Mouse (Mus musculus) urinary bladder, postnatal 36 days (tissue): ENCODE measurements around the gene Klf3.

Source experiments
- DNase-seq, 2 experiments: peaks; one replicate each; pipeline ENCODE4 v3.0.0; 2022; ENCODE audit warnings: low spot score in 2 of 2, mixed read lengths in 1 of 2

Gene Klf3

GRCm38 (mm10) chr5:64802795-64803719 lies at the start of gene Klf3:
Klf3 (plus strand) TSS chr5:64803388.
- peak; percentile 87 to 94 for DNase-seq

DNA sequence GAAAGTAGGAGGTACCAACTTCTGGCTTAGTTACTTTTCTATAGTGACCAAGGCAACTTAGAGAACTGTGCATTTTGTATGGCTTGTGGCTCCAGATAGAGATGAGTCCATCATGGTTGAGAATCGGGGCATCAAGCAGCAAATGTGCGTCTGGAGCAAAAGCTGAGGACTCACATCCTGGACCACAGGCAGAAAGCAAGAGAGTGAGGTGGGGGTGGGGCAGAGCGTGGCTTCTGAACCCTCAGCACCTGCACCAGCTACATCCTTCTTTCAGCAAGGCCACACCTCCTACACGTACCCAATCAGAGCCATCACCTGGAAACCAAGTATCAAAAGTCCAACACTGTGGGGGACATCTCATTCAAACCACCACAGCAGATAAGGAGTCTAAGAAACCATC lies 40.9 kb upstream of the Klf3 start:
- DNase-seq = no peak

GRCm38 (mm10) chr5:64764452-64764851 lies 38.7 kb upstream of the Klf3 start:
- no peak for DNase-seq

- no peak for DNase-seq
Observed at GRCm38 (mm10) chr5:64765765-64766164, 37.4 kb upstream of the Klf3 start.

GRCm38 (mm10) chr5:64766626-64767025 lies 36.6 kb upstream of the Klf3 start:
- DNase-seq = no peak

- DNase-seq = no peak
Observed at GRCm38 (mm10) chr5:64771619-64772018, 31.6 kb upstream of the Klf3 start.

DNA sequence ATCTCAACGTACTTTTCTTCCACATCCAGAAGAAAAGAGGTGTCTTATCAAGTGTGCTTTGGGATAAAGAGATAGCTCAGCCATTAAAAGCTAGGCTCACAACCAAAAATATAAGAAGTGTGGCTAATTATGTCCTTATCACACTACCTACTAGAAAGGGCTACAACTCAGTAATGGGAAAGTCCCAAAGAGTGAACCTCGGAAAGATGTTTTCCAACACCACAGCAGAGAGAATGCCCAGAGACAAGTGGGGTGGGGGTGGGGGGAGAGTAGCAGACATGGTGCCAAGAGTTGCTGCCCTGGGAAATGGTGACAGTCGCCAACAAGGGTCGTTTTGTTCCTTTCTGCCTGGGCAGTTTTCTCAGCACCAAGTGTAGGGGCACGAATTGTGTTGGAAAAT lies 25.0 kb upstream of the Klf3 start:
- no peak for DNase-seq

DNA sequence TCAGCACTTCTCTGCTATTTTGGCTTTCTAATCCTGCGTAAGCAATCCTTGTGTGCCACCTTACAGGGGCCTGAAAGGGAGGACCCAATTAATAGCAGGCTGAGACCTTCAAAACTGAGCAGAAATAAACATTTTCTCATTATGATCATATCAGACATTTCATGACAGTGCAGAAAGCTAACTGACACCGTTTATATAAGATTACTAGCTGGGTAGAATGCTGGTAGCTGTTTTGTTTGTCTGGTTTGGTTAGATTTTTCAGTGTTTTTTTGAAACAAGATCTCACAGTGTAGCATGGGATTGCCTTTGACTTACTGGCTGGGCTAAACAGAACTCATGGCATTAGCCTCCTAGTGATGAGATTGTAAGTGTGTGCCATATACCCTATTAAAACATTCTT lies 23.9 kb upstream of the Klf3 start:
- DNase-seq = no peak

GRCm38 (mm10) chr5:64780778-64781177 lies 22.4 kb upstream of the Klf3 start:
- no peak for DNase-seq

DNA sequence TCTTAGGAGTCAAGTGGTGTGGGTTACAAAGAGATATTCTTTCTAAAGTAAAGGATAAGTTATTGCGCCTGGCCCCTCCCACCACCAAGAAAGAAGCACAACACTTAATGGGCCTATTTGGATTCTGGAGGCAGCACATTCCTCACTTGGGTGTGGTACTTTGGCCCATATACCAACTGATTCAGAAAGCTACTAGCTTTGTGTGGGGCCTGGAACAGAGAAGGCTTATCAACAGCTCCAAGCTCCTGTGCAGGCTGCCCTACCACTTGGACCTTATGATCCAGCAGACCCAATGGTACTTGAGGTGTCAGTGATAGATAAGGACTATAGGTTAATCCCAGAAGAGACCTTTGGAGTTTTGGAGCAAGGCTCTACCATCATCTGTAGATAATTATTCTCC lies 15.0 kb upstream of the Klf3 start:
- DNase-seq = no peak

DNA sequence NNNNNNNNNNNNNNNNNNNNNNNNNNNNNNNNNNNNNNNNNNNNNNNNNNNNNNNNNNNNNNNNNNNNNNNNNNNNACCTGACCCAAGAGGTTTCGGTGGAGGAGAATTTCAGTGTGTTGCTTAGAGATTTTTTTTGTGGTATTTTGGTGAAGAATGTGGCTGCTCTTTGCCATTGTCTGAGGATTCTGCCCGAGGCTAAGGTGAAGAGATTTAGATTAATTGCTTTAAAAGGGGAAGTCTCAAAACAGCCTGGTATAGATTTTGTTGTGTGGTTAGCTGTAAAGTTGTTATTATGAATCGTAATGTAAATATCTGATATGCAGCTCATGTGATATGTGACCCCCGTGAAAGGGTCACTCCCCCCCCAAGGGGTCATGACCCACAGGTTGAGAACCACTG lies 5.0 kb upstream of the Klf3 start:
- no peak for DNase-seq

GRCm38 (mm10) chr5:64801545-64801944 lies 1.6 kb upstream of the Klf3 start:
- no peak for DNase-seq

- no peak for DNase-seq
Observed at GRCm38 (mm10) chr5:64802143-64802542, 1.0 kb upstream of the Klf3 start.

GRCm38 (mm10) chr5:64803720-64804462 lies 703 bp downstream of the Klf3 start:
- DNase-seq = no peak

DNA sequence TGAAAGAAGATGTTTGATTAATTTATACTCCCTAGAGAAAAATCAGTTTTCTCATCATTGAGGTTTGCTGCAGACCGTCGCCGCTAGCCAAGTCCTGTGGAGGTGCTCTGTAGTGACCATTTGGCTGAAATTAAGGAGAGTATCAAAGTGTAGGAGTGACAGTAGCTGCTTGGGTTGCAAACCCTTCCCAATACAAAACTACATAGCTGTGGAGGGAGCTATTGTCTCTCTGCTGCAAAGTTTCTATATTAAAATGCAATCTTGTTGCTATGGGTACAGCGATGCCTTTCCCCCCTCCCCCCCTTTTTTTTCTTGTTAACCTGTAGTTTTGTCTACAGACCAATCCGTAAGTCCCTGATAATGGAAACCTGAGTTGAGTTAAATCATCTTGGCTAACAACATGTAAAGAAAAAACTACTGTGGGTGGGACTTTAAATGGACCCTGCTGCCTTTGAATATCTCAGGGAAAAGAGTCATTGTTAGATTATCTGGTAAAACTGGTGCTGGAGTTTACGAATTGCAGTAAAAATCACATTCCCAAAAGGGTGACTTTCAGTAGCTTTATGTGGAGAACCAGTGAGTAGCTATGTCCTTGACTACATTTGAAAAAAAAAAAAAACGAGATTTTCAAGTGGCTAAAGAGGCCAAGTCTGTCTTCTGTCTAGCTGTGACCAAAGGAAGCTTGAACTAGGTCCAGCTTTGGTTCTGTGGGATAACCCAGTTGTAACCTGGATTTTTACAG lies 2.1 kb downstream of the Klf3 start:
- no peak for DNase-seq

GRCm38 (mm10) chr5:64805873-64806505 lies 2.8 kb downstream of the Klf3 start:
- DNase-seq = peak in 1 of 2 experiments; percentile 74

DNA sequence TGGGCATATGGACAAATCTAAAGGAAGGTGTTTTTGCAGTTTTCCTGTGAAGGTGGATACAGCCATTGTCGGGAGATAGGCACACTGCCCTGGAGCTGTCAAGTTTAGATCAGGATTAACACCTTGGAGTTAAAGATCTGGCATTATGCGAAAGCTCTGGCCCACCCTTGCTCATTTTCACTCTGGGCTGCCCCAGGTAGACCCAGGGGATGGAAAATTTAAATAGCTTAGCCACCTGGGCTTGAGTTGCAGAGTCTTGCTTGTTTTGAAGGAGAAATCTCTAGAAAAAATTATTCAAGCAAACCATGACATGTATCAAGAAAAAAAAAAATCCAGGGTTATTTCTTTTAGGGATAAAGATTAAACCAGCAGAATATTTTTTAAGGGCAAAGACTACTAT lies 3.4 kb downstream of the Klf3 start:
- DNase-seq = no peak

- no peak for DNase-seq
Observed at GRCm38 (mm10) chr5:64807159-64807558, 4.0 kb downstream of the Klf3 start.

- DNase-seq = no peak
Observed at GRCm38 (mm10) chr5:64807603-64808002, 4.4 kb downstream of the Klf3 start.

DNA sequence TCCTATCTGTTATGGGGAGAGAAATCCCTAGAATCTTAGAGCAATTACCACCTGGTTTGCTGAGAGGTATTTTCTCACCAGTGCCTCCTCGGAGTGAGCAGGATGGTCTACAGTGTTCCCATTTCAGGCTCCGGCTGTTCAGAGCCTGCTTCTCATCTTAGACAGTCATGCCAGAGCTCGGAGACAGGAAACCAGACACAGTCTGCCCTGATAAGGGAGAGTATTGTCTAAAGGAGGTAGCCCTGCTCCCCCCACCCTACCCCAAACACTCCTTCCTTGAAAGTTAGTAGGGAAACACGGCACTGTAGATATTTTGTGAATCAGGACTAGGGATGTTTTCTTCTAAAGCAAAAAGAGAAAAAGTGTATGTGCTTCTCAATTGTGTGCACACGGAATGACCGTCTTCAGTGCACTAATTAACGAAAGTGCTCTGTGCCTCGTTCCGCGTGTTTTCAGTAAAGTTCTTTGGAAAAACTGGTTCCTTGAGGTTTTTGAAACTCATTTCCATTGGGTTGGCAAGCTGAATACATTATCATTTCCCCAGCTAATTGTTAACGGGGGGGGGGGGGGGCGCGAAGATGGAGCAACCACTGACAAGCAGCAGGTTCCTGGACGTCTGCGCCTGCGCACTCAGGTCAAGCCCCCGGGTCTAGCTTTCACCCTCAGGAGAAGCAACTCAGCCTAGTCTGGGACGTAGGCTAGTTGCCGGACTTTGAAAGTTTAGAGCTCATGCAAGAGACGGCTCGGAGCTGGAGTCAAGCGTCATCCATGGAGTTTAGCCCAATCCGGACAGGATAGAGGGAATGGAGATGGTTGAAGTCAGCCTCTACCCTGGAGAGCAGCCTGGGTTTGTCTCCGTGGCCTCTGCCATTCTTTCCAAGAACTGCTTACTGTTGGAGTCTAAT lies 5.2 kb downstream of the Klf3 start:
- DNase-seq = no peak

DNA sequence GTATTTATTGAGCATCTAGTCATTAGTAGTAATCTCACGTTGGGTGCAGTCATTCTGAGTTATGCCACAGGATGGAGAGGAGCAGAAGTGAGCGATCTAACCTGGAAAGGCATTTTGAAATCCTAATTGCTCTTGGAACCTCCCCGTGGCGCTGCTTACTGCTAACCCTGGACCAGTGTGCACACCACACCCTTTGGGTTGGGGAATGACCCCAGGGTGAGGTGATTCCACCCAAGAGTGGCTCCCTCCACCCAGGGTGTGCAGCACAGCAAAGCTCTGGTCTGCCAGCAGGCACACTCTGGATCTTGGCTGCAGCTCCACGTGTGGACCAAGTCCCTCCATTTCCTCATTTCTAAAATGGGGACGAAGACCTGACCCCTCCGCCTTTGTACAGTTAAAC lies 6.1 kb downstream of the Klf3 start:
- peak in 1 of 2 experiments; percentile 53 for DNase-seq
